Mouse (Mus musculus) activated CD4-positive, CD25-positive, alpha-beta regulatory T cell, adult 4 months (primary cell): ENCODE measurements around the gene Lipc. TPM values are rescaled to one million over a fixed set of nuclear protein-coding genes. Genes with fewer than 3 reads are reported as not detected.

Source experiments
- ATAC-seq: one replicate; pipeline ENCODE4 v1.8.0; 2017
- polyA plus RNA-seq, 2 experiments: library from polyadenylated mRNA; unstranded; fragments of 100-300 nt; shearing (Covaris generic); gene quantifications; one replicate each; pipeline ENCODE4 v1.2.1; 2017

Lipc gene
- under 1 TPM in 1 of 2 experiments, not detected in 1; 0.37 TPM for polyA plus RNA-seq

DNA sequence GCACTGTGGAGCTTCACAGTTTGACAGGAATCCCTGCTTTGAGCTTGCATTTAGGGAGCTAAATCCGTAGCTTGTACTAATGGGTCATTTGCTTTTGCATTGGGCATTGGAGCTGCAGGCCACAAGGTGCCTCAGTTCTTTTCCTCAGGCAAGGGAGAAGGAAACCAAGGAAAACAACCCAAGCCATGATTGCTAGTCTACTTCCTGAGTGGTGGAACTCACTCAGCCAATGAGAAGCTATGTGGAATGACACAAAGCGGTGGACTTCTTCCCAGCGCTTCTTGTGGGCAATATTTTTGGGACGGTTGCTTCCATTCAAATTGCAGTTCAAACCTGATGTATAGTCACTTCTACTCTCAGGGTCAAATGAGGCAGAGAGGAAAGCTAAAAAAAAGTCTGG is at the start of gene Lipc:
TSS of gene Lipc (minus strand) at position 101 of the 400 bp plus-strand sequence.
- no peak for ATAC-seq

DNA sequence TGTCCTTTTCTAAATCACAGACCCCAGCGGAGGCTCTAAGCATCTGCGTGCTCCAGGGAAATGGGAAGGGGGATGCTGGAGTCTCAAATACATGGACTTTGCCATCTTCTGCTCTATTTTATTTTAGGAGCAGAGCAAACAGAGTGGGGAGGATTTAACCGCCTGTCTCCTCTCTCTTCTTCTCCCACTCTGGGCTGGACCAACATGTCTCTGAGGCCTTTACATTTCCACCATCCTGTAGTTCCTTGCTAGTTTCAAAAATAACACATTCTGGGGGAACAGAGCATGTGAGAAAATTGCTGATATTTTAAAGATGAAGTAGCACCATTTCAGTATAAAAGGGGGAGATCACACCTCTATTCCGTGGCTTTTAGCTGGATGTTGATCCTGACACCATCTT is 47.1 kb upstream of the Lipc start:
- ATAC-seq = no peak

GRCm38 (mm10) chr9:70998719-70999118 is 46.7 kb upstream of the Lipc start:
- no peak for ATAC-seq

GRCm38 (mm10) chr9:70993326-70993725 is 41.3 kb upstream of the Lipc start:
- ATAC-seq = no peak

DNA sequence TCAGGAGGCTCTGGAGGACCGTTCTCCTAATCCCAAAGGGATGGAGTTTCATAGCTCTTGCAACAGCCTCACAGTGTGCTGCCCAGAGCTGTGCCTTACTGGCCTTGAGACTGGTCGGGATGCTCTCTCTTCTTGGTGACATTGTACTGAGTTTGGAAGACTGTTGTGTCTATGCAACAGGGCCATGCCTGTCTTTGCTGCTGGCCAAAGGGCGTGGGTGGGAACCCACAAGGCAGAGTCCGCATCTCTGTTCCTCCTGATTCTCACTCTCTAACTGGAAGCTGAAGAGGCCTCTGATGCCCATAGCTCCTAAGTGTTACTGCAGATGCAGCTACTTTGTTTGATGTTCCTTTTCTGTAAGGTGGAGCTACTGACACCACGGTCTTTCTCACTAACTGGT is 39.4 kb upstream of the Lipc start:
- no peak for ATAC-seq

DNA sequence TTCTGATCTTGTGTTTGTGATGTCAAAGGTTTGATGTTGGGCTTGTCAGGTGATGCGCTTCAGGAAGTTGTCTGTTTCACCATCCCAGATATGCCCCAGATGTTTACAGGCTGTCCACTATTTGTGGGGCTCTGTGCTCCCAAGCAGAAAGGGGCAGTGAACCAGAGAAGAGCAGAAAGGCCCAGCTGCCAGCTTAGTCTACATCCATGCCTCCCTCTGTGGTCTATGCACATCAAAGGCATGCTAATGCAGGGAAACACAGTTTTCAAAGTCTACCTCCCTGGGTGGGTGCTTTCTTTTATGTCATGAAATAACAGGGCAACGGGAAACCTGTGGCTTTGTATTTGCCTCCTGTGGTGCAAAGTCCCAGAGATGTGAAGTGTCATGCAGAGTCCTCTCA is 35.2 kb upstream of the Lipc start:
- no peak for ATAC-seq

DNA sequence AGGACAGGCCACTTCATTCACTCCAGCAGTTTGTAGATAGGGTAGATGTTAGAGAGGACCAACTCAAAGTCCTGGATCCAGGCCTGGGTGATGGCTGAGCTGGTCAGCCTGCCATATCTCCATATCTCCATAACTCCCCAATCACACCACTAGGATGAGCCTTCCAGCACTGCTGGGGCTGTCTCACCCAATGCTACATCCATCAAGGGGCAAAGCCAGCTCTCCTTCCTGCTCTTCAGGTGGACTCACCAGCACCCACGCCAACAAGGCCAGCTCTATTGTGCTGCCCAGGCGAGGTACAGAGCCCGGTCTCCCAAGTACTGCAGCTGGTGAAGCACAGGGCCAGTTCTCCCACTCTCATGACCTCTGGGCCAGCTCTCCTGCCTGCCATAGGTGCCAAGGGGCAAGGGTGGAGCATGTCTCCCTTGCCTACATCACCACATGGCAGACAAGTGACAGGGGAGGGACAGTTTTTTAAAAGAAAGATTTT is 31.0 kb upstream of the Lipc start:
- no peak for ATAC-seq

- ATAC-seq = no peak
Measured at GRCm38 (mm10) chr9:70981721-70982120, 29.7 kb upstream of the Lipc start.

DNA sequence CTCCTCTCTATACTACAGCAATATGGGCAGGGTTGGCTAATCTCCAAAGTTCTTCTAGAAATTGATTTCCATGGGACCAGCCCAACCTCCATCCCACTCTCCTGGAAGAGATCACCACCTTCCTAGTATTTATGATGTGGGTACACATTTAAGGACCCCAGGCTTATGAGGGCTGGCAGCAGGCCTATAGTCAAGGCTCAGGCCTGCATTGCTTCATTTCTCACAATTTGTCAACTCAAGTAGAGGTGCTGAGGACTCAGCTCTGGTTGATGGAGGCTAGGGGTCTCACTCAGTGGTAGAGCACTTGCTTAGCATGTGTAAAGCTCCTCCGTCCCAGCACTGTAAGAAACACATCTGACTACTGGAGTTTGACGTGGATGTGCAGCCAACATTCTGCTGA is 27.6 kb upstream of the Lipc start:
- no peak for ATAC-seq

DNA sequence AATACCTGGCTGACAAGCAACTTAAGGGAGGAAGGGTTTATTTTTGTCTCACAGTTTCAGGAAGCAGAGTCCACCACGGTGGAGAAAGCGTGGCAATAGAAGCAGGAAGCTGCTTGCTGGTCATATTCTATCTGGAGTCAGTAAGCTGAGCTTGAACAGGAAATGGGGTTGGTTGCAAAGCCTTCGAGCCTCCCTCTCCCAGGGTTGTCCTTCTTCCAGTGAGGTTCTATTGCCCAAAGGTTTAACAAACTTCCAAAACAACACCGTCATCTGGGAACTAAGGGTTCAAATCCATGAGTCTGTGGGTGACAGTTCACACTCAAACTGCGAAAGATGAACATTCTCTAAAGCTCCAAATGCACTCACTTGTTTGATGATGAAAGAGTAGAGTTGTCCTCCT is 27.1 kb upstream of the Lipc start:
- no peak for ATAC-seq

DNA sequence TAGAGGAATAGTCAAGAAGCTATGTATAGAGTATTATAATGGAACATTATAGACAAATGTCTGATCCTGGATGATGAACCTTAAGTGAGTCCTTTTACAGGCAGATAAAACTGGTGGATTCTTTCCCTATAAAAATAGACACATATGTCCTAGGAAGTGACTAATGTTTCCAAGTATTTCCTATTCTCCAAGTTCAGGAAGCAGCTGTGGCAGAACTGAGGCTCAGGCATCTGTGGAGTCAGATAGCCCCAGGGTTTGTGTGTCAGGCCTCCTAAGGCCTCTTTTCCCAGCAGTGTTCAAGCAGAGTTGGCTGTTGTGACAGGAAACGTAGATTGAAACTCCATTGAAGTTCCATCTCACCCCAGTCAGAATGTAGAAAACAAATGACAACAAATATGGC is 25.4 kb upstream of the Lipc start:
- ATAC-seq = no peak

DNA sequence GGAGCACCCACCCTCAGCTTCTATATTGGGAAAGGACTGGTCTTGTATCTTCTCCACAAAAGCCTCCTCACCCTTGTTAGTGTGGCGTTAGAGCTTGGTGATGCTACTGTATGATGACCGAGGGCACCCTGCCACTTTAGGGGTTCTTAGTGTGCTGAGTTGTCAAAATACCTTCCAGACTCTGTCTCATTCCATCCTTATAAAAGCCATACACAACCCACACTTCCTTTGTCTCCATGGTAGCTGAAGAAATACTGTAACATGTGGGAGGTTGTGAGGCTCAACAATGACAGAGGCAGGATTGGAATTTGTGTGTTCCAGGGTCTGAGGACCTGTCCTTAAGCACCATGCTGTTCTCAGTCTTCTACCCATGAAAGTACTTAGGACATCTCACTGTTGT is 23.9 kb upstream of the Lipc start:
- ATAC-seq = no peak

DNA sequence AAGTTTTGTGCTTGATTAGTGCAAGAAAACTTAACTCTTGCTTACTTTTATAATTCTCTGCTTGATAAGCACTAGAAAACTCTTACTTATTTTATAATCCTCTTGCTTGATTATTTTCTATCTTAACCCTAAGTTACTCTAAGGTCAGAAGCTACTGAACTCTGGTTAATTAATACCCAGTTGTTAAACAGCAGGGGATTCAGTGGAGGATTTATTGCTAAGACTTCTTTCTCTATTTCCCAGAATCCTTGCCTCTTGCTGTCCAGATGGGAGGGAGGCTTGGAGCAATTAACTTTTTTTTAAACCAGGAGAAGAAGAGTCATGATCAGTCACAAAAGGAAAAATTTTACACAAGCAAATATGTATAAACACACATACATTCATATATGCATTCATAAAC is 21.3 kb upstream of the Lipc start:
- no peak for ATAC-seq

- no peak for ATAC-seq
Measured at GRCm38 (mm10) chr9:70969244-70969643, 17.2 kb upstream of the Lipc start.

DNA sequence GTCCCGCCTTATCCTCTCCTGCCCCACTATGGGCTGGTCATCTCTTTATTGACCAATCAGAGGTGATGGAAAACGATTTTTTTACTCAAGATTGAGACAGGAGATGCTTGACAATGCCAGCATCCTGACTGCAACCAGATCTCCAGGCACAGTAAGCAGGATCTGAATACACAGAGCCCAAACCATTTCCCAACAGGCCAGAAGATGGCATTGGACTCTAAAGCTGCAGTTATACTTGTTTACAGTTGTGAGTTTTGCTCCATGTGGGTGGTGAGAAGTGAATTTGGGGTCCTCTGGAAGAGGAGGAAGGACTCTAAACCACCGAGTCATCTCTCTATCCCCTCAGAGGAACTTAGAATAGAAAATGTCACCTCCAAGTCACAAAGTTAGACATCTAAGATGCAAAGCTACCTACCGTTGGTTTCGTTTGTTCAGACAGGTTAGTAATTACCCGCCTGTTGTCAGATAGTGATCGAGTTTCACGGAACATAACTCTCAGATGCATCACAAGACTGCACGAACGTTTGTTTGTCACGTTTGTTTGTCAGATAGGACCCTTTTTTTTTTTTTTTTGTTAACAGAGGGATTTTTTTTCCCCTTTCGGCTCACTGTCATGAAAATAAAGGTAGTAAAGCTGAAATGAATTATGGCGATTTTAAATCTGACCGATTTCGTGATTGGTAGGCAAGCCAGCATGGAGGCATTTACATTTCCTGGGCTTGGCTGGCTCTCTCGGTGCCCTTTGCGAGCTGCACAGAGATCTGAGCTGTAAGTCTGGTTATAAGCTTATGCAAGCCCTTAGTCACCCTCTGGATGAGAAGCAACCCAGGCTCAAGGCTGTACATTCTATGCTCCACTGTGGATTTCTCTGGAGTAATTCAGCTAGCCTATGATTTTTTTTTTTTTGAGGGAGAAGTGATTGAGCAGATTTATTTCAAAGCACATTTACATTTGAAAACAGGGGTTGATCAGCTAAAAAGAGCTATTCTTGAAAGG is 14.3 kb upstream of the Lipc start:
- no peak for ATAC-seq

DNA sequence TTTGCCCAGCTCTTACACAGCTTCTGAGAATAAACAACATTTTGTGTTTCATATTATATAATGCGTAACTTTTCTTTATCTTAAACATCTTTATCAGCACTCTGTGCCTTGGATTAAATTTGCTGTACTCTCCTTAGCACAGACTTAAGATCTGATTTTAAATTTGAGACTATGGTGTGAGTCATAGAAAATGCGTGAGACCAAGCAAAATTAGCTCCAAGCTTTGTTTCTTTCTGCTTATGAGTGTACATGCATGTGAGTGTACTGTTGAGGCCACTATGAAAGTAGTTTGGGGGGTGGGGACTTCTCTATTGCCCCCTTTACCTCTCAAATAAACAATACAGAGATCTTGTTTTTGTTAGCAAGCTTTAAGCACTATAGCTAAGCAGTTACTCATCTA is 13.4 kb upstream of the Lipc start:
- no peak for ATAC-seq

DNA sequence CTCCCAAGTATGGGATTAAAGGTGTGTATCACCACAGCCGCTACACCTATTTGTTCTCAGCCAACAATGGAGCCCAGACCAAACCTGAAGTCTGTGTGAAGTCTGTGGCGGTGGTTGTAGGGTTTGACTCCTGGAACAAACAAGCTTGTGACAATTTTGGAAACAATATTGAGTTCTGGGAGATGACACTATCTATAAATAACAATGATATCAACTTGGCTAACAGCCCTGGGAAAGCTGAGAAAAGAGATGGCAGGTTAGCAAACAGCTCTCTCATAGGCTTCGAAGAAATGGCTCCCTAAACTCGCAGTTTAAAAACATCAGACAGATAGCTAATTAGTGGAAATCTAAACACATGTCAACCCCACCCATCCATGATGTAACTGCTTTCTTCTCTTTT is 13.0 kb upstream of the Lipc start:
- no peak for ATAC-seq

DNA sequence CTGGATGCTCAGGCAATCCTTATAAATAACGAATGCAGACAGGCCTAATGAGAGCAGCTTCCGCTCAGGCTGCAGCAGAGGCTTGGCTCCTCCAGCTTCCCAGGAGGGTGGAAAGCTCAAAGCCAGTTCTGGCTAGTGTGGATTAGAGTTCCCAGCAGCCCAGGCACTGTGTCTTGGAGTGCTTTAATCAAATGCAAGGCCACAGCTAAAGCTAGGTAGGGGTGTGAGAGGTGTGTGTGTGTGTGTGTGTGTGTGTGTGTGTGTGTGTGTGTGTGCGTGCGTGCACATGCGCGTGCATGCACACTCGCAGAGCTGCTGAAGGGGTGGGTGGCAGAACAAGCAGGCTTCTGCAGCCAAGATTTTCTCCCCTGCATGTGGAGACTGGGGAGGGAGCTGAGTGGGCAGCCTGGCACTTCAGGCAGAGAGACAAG is 11.4 kb upstream of the Lipc start:
- ATAC-seq = no peak

- no peak for ATAC-seq
Measured at GRCm38 (mm10) chr9:70962781-70963455, 10.9 kb upstream of the Lipc start.

- no peak for ATAC-seq
Measured at GRCm38 (mm10) chr9:70960301-70960700, 8.3 kb upstream of the Lipc start.

- no peak for ATAC-seq
Measured at GRCm38 (mm10) chr9:70959866-70960265, 7.8 kb upstream of the Lipc start.

DNA sequence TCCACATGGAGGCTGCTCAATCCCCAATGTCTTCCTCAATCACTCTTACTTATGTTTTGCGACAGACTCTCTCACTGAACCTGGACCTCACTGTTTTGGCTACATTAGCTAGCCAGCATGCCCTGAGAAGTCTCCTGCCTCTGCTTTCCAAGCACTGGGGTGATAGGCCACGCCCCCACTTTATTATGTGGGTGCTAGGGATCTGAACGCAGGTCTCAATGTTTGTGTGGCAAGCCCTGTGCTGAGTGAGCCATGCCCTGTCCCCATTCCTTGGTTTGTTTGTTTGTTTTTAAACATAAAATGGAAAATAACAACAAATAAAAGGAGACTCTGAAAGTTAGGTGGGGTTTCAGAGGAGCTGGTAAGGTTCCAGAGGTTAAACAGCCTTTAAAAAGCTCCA is 7.4 kb upstream of the Lipc start:
- no peak for ATAC-seq

- no peak for ATAC-seq
Measured at GRCm38 (mm10) chr9:70958381-70958780, 6.4 kb upstream of the Lipc start.

DNA sequence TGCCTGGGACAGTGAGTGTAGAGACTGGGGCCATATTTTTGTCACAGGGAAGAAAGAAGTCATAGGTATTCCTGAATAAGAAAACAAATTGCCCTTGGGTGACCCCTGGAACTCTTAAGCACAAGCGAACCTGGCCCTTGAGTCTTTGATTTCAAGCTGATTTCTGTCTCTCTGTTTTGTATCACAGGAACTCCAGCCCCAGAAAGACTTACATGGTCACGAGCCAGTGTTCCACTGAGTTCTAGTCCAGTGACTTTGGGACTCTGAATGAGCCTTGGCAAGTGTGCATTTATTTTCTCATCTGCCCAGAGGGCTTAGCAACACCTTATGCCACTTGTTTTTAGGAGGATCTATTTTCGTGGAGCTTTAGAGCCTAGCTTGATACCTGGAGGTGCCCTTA is 5.7 kb upstream of the Lipc start:
- ATAC-seq = no peak
